Mouse (Mus musculus): ENCODE data around the gene Dnajc1. TPM values are rescaled to one million over a fixed set of nuclear protein-coding genes. Genes with fewer than 3 reads are reported as not detected.

Dnajc1 gene
- 27.8 and 30.3 TPM in 2 replicates for polyA plus RNA-seq (2014; fragmentation: Nextera tagmentation; extraction: Ambion mirVana)

GRCm38 (mm10) chr2:18392331-18393021, at the start of gene Dnajc1:
Gene Dnajc1, minus strand, starts transcription at chr2:18392830.
- no peaks in the 10 kb centered on the region for H3K27me3 ChIP-seq (ENCODE audit: control insufficient read depth, insufficient read depth, low read length)
- no peaks in the 10 kb centered on the region for H3K36me3 ChIP-seq (ENCODE audit: control insufficient read depth, insufficient read depth, low read length)
- no peaks in the 10 kb centered on the region; the same call in 1 of the 2 replicates for H3K9me3 ChIP-seq (ENCODE audit: control insufficient read depth, low read length)
- H3K4me2 ChIP-seq (ENCODE audit: low read depth, severe bottlenecking) = peak within 1 kb of the TSS; percentile 37
- H3K9ac ChIP-seq (ENCODE audit: low read length) = peak within 1 kb of the TSS; percentile 63
- 0 out of 2 replicates have a peak, but pooled peaks cover 3% of the 10 kb centered on the region for H3K4me1 ChIP-seq (ENCODE audit: control insufficient read depth, insufficient read depth, low read length)
- H3K4me3 ChIP-seq (ENCODE audit: low read depth, low read length) = peak within 1 kb of the TSS; percentile 75
- peak; percentile 100 for ATAC-seq (ENCODE audit: insufficient number of reproducible peaks, low FRiP score, low TSS enrichment, low read depth)
- under 1% methylated on average over 63 of the region's 69 CpGs for WGBS
- peak; percentile 93 for DNase-seq (ENCODE audit: low spot score)
- peak within 1 kb of the TSS; percentile 98 for H3K27ac ChIP-seq (replicated peaks; ENCODE audit: low read depth, low read length)

GRCm38 (mm10) chr2:18441871-18442270, 49.2 kb upstream of the Dnajc1 start:
- no peak overlapping the region for H3K4me3 ChIP-seq (ENCODE audit: low read depth, low read length)
- ATAC-seq (ENCODE audit: insufficient number of reproducible peaks, low FRiP score, low TSS enrichment, low read depth) (no peak), DNase-seq (ENCODE audit: low spot score) (no peak)
- WGBS = 58% methylated on average over 6 of the region's 6 CpGs
- H3K4me1 ChIP-seq (ENCODE audit: control insufficient read depth, insufficient read depth, low read length) = no peaks in the 10 kb centered on the region
- H3K4me2 ChIP-seq (ENCODE audit: low read depth, severe bottlenecking) = no peak overlapping the region
- H3K27ac ChIP-seq (replicated peaks; ENCODE audit: low read depth, low read length) = no peak overlapping the region
- no peaks in the 10 kb centered on the region for H3K36me3 ChIP-seq (ENCODE audit: control insufficient read depth, insufficient read depth, low read length)
- H3K9me3 ChIP-seq (ENCODE audit: control insufficient read depth, low read length) = no peaks in the 10 kb centered on the region
- H3K9ac ChIP-seq (ENCODE audit: low read length) = no peak overlapping the region
- H3K27me3 ChIP-seq (ENCODE audit: control insufficient read depth, insufficient read depth, low read length) = no peaks in the 10 kb centered on the region

- Histone ChIP-seq H3K27ac (replicated peaks; ENCODE audit: low read depth, low read length) (no peak overlapping the region), H3K36me3 (ENCODE audit: control insufficient read depth, insufficient read depth, low read length) (no peaks in the 10 kb centered on the region), H3K4me2 (ENCODE audit: low read depth, severe bottlenecking) (no peak overlapping the region), H3K4me3 (ENCODE audit: low read depth, low read length) (no peak overlapping the region), H3K9me3 (ENCODE audit: control insufficient read depth, low read length) (no peaks in the 10 kb centered on the region), H3K4me1 (ENCODE audit: control insufficient read depth, insufficient read depth, low read length) (no peaks in the 10 kb centered on the region), H3K9ac (ENCODE audit: low read length) (no peak overlapping the region), H3K27me3 (ENCODE audit: control insufficient read depth, insufficient read depth, low read length) (no peaks in the 10 kb centered on the region)
- ATAC-seq (ENCODE audit: insufficient number of reproducible peaks, low FRiP score, low TSS enrichment, low read depth) = no peak
- 86% methylated on average over 3 of the region's 3 CpGs for WGBS
- DNase-seq (ENCODE audit: low spot score) = no peak
These were observed 22.6 kb upstream of the Dnajc1 start for GRCm38 (mm10) chr2:18415242-18415641.

- ATAC-seq (ENCODE audit: insufficient number of reproducible peaks, low FRiP score, low TSS enrichment, low read depth) = no peak
- Histone ChIP-seq H3K36me3 (ENCODE audit: control insufficient read depth, insufficient read depth, low read length) (no peaks in the 10 kb centered on the region), H3K4me2 (ENCODE audit: low read depth, severe bottlenecking) (no peak overlapping the region), H3K27me3 (ENCODE audit: control insufficient read depth, insufficient read depth, low read length) (no peaks in the 10 kb centered on the region), H3K27ac (replicated peaks; ENCODE audit: low read depth, low read length) (no peak overlapping the region), H3K4me3 (ENCODE audit: low read depth, low read length) (no peak overlapping the region), H3K4me1 (ENCODE audit: control insufficient read depth, insufficient read depth, low read length) (no peaks in the 10 kb centered on the region), H3K9me3 (ENCODE audit: control insufficient read depth, low read length) (no peaks in the 10 kb centered on the region), H3K9ac (ENCODE audit: low read length) (no peak overlapping the region)
- WGBS = 89% methylated on average over 1 of the region's 1 CpGs
- no peak for DNase-seq (ENCODE audit: low spot score)
These were observed 11.0 kb upstream of the Dnajc1 start for GRCm38 (mm10) chr2:18403679-18404078.

- Histone ChIP-seq H3K9ac (ENCODE audit: low read length) (no peak overlapping the region), H3K27ac (replicated peaks; ENCODE audit: low read depth, low read length) (no peak overlapping the region), H3K36me3 (ENCODE audit: control insufficient read depth, insufficient read depth, low read length) (no peaks in the 10 kb centered on the region), H3K9me3 (ENCODE audit: control insufficient read depth, low read length) (no peaks in the 10 kb centered on the region), H3K4me1 (ENCODE audit: control insufficient read depth, insufficient read depth, low read length) (no peaks in the 10 kb centered on the region), H3K4me2 (ENCODE audit: low read depth, severe bottlenecking) (no peak overlapping the region), H3K4me3 (ENCODE audit: low read depth, low read length) (no peak overlapping the region), H3K27me3 (ENCODE audit: control insufficient read depth, insufficient read depth, low read length) (no peaks in the 10 kb centered on the region)
- ATAC-seq (ENCODE audit: insufficient number of reproducible peaks, low FRiP score, low TSS enrichment, low read depth) = no peak
- no peak for DNase-seq (ENCODE audit: low spot score)
- 85% methylated on average over 2 of the region's 2 CpGs for WGBS
These were observed 9.1 kb upstream of the Dnajc1 start for GRCm38 (mm10) chr2:18401771-18402170.

- Histone ChIP-seq H3K27ac (replicated peaks; ENCODE audit: low read depth, low read length) (peak overlapping the region; percentile 98), H3K9ac (ENCODE audit: low read length) (peak overlapping the region; percentile 28; the same call in 1 of the 2 replicates), H3K27me3 (ENCODE audit: control insufficient read depth, insufficient read depth, low read length) (no peaks in the 10 kb centered on the region), H3K4me3 (ENCODE audit: low read depth, low read length) (peak overlapping the region; percentile 75), H3K4me2 (ENCODE audit: low read depth, severe bottlenecking) (peak overlapping the region; percentile 28; the same call in 1 of the 2 replicates), H3K4me1 (ENCODE audit: control insufficient read depth, insufficient read depth, low read length) (0 out of 2 replicates have a peak, but pooled peaks cover 3% of the 10 kb centered on the region), H3K36me3 (ENCODE audit: control insufficient read depth, insufficient read depth, low read length) (no peaks in the 10 kb centered on the region), H3K9me3 (ENCODE audit: control insufficient read depth, low read length) (no peaks in the 10 kb centered on the region; the same call in 1 of the 2 replicates)
- ATAC-seq (ENCODE audit: insufficient number of reproducible peaks, low FRiP score, low TSS enrichment, low read depth) (no peak), DNase-seq (ENCODE audit: low spot score) (no peak)
- WGBS = 69% methylated on average over 2 of the region's 2 CpGs
These were observed 441 bp upstream of the Dnajc1 start for GRCm38 (mm10) chr2:18393022-18393519.

GRCm38 (mm10) chr2:18391861-18392260, 769 bp downstream of the Dnajc1 start:
- ATAC-seq (ENCODE audit: insufficient number of reproducible peaks, low FRiP score, low TSS enrichment, low read depth) (no peak), DNase-seq (ENCODE audit: low spot score) (no peak)
- H3K9me3 ChIP-seq (ENCODE audit: control insufficient read depth, low read length) = no peaks in the 10 kb centered on the region; the same call in 1 of the 2 replicates

GRCm38 (mm10) chr2:18389631-18390030, 3.0 kb downstream of the Dnajc1 start:
- H3K27ac ChIP-seq (replicated peaks; ENCODE audit: low read depth, low read length) = no peak overlapping the region
- no peak overlapping the region for H3K4me3 ChIP-seq (ENCODE audit: low read depth, low read length)
- no peaks in the 10 kb centered on the region; the same call in 1 of the 2 replicates for H3K9me3 ChIP-seq (ENCODE audit: control insufficient read depth, low read length)
- H3K36me3 ChIP-seq (ENCODE audit: control insufficient read depth, insufficient read depth, low read length) = no peaks in the 10 kb centered on the region
- H3K9ac ChIP-seq (ENCODE audit: low read length) = no peak overlapping the region
- no peak overlapping the region for H3K4me2 ChIP-seq (ENCODE audit: low read depth, severe bottlenecking)
- H3K4me1 ChIP-seq (ENCODE audit: control insufficient read depth, insufficient read depth, low read length) = 0 out of 2 replicates have a peak, but pooled peaks cover 3% of the 10 kb centered on the region
- DNase-seq (ENCODE audit: low spot score) (no peak), ATAC-seq (ENCODE audit: insufficient number of reproducible peaks, low FRiP score, low TSS enrichment, low read depth) (no peak)
- H3K27me3 ChIP-seq (ENCODE audit: control insufficient read depth, insufficient read depth, low read length) = no peaks in the 10 kb centered on the region
- WGBS = 84% methylated on average over 1 of the region's 1 CpGs

More at GRCm38 (mm10) chr2:18391861-18392260, 769 bp downstream of the Dnajc1 start:
- H3K4me1 ChIP-seq (ENCODE audit: control insufficient read depth, insufficient read depth, low read length) = 0 out of 2 replicates have a peak, but pooled peaks cover 3% of the 10 kb centered on the region
- H3K27me3 ChIP-seq (ENCODE audit: control insufficient read depth, insufficient read depth, low read length) = no peaks in the 10 kb centered on the region
- H3K4me2 ChIP-seq (ENCODE audit: low read depth, severe bottlenecking) = peak overlapping the region; percentile 37
- peak overlapping the region; percentile 63 for H3K9ac ChIP-seq (ENCODE audit: low read length)
- H3K36me3 ChIP-seq (ENCODE audit: control insufficient read depth, insufficient read depth, low read length) = no peaks in the 10 kb centered on the region
- WGBS = 2% methylated on average over 11 of the region's 11 CpGs
- H3K27ac ChIP-seq (replicated peaks; ENCODE audit: low read depth, low read length) = peak overlapping the region; percentile 98
- H3K4me3 ChIP-seq (ENCODE audit: low read depth, low read length) = peak overlapping the region; percentile 75

Data from limb, embryonic 11.5 days (tissue).